Mouse (Mus musculus): ENCODE results near the gene Msrb1.

DNA sequence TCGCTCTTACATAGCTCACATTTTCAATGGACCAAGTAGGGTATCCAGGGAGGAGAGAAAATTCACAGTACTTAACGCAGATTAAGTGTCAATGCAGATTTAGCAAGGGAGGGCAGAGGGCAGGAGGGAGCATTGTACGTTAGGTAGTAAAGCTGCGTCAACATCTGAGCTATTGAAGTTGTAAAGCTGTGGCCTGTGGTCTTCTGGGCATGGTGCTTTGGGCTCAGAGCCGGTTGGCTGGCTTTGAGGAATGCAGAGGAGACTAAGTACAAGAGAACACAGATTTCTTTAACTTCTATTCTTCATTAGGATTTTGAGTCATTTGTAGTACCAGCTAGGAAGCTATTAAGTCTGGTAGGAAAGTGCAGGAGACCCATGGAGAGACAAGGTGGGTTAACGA is 20.9 kb upstream of the Msrb1 start:
- TF ChIP-seq CTCF (IDR thresholded peaks at IDR 0.05; ENCODE audit: extremely low read depth, insufficient read length, insufficient replicate concordance, low read depth, low read length), result no peak
- no peak for TF ChIP-seq POLR2A (IDR thresholded peaks at IDR 0.05; ENCODE audit: low read depth, low read length)

All from small intestine, adult 2 months (tissue).